Mouse (Mus musculus) CH12.LX (cell line): ENCODE results near the gene Grin1. TPM values are rescaled to one million over a fixed set of nuclear protein-coding genes. Genes with fewer than 3 reads are reported as not detected.

ENCODE experiments used
- DNase-seq: peaks from one replicate; pipeline ENCODE4 v3.0.0-alpha.2; 2013; ENCODE audit errors: extremely low read depth
- H3K27ac ChIP-seq: 2 replicates; pipeline ENCODE4 v1.5.1; 2012; ENCODE audit warnings: low read depth, mild to moderate bottlenecking, control low read depth, moderate library complexity; ENCODE audit not compliant: insufficient read depth
- H3K27me3 ChIP-seq: replicated peaks from 2 replicates; pipeline ENCODE3; 2012; ENCODE audit warnings: inconsistent platforms
- H3K36me3 ChIP-seq, 2 experiments: replicated peaks in 1 of 2; 2 replicates each; pipeline versions ENCODE3 to v1.6.1; 2012; ENCODE audit warnings: inconsistent platforms in 1 of 2, low read length in 1 of 2, mild to moderate bottlenecking in 1 of 2, mixed read lengths in 1 of 2, moderate library complexity in 1 of 2; ENCODE audit not compliant: control insufficient read depth in 1 of 2, insufficient read depth in 1 of 2
- H3K4me1 ChIP-seq, 2 experiments: 2 replicates each; pipeline ENCODE4 v1.6.1; 2012; ENCODE audit warnings: inconsistent platforms in 1 of 2, moderate library complexity in 1 of 2; ENCODE audit not compliant: insufficient read depth in 2 of 2, control insufficient read depth in 1 of 2
- H3K4me2 ChIP-seq: 2 replicates; pipeline ENCODE4 v1.6.1; 2012; ENCODE audit warnings: low read depth, mild to moderate bottlenecking, control low read depth; ENCODE audit not compliant: poor library complexity, insufficient read depth, severe bottlenecking
- H3K4me3 ChIP-seq, 3 experiments: fragments of 150-350 bp in 1 of 3; sonication (generic) in 1 of 3; replicated peaks in 1 of 3; 2 replicates each; pipeline versions ENCODE3 to v1.5.1; 2011 to 2012; ENCODE audit warnings: low read depth in 2 of 3, low read length in 2 of 3, mild to moderate bottlenecking in 2 of 3, moderate library complexity in 2 of 3, control low read depth in 1 of 3, improper control_type of control experiment in 1 of 3, inconsistent platforms in 1 of 3, mixed read lengths in 1 of 3; ENCODE audit not compliant: poor library complexity in 1 of 3
- H3K79me2 ChIP-seq: replicated peaks from 2 replicates; pipeline ENCODE4 v1.6.1; 2012; ENCODE audit warnings: mild to moderate bottlenecking, moderate library complexity; ENCODE audit not compliant: control insufficient read depth, poor library complexity, insufficient read depth, severe bottlenecking; ENCODE audit errors: extremely low read depth
- H3K9ac ChIP-seq: 2 replicates; pipeline ENCODE4 v1.6.1; 2012; ENCODE audit warnings: low read depth, mild to moderate bottlenecking, control low read depth, moderate library complexity; ENCODE audit not compliant: insufficient read depth
- H3K9me3 ChIP-seq: replicated peaks from 2 replicates; pipeline ENCODE3; 2012; ENCODE audit warnings: low read length, inconsistent platforms, mixed read lengths
- BHLHE40 ChIP-seq: IDR thresholded peaks from 2 replicates; pipeline ENCODE4 v1.6.1; 2011; ENCODE audit warnings: mild to moderate bottlenecking, low read depth, low read length, improper control_type of control experiment
- CHD1 ChIP-seq: IDR thresholded peaks from 2 replicates; pipeline ENCODE4 v1.6.1; 2012; ENCODE audit warnings: low read depth, low read length, improper control_type of control experiment, inconsistent platforms
- CHD2 ChIP-seq: IDR thresholded peaks from 2 replicates; pipeline ENCODE4 v1.6.1; 2011; ENCODE audit warnings: low read length, improper control_type of control experiment
- CTCF ChIP-seq, 2 experiments: IDR thresholded peaks in 1 of 2; conservative IDR thresholded peaks in 1 of 2; 2 replicates each; pipeline ENCODE4 v1.5.1; 2011 to 2012; ENCODE audit warnings: low read depth in 2 of 2, low read length in 2 of 2, improper control_type of control experiment in 1 of 2, inconsistent platforms in 1 of 2, mild to moderate bottlenecking in 1 of 2, moderate library complexity in 1 of 2
- E2F4 ChIP-seq: IDR thresholded peaks from 2 replicates; pipeline ENCODE4 v1.6.1; 2011; ENCODE audit warnings: low read depth, low read length, improper control_type of control experiment; ENCODE audit not compliant: insufficient replicate concordance
- ELF1 ChIP-seq: IDR thresholded peaks from 2 replicates; pipeline ENCODE4 v1.6.1; 2014; ENCODE audit warnings: low read depth, mild to moderate bottlenecking, inconsistent platforms, low read length, improper control_type of control experiment
- EP300 ChIP-seq: IDR thresholded peaks from 2 replicates; pipeline ENCODE4 v1.6.1; 2011; ENCODE audit warnings: low read length, improper control_type of control experiment
- ETS1 ChIP-seq: conservative IDR thresholded peaks from 2 replicates; pipeline ENCODE4 v1.6.1; 2012; ENCODE audit warnings: low read depth, mild to moderate bottlenecking, inconsistent platforms, low read length, improper control_type of control experiment, moderate library complexity
- GABPA ChIP-seq: IDR thresholded peaks from 2 replicates; pipeline ENCODE4 v1.6.1; 2012; ENCODE audit warnings: low read depth, low read length, improper control_type of control experiment, inconsistent platforms; ENCODE audit not compliant: insufficient replicate concordance
- HCFC1 ChIP-seq: IDR thresholded peaks from 2 replicates; pipeline ENCODE4 v1.6.1; 2012; ENCODE audit warnings: low read depth, mild to moderate bottlenecking, inconsistent platforms, low read length, improper control_type of control experiment
- IRF4 ChIP-seq: IDR thresholded peaks from 2 replicates; pipeline ENCODE4 v1.6.1; 2014; ENCODE audit warnings: low read depth, mild to moderate bottlenecking, inconsistent platforms, low read length, improper control_type of control experiment
- JUN ChIP-seq: IDR thresholded peaks from 2 replicates; pipeline ENCODE4 v1.6.1; 2011; ENCODE audit warnings: low read depth, mild to moderate bottlenecking, low read length, improper control_type of control experiment, moderate library complexity; ENCODE audit not compliant: insufficient read depth
- MAFK ChIP-seq: IDR thresholded peaks from 2 replicates; pipeline ENCODE4 v1.6.1; 2011; ENCODE audit warnings: low read length, improper control_type of control experiment; ENCODE audit not compliant: insufficient replicate concordance
- MAX ChIP-seq: IDR thresholded peaks from 2 replicates; pipeline ENCODE4 v1.6.1; 2011; ENCODE audit warnings: low read length, improper control_type of control experiment
- MAZ ChIP-seq: IDR thresholded peaks from 2 replicates; pipeline ENCODE4 v1.6.1; 2012; ENCODE audit warnings: low read depth, mild to moderate bottlenecking, inconsistent platforms, low read length, improper control_type of control experiment, moderate library complexity
- MEF2A ChIP-seq: IDR thresholded peaks from 2 replicates; pipeline ENCODE4 v1.6.1; 2014; ENCODE audit warnings: low read depth, mild to moderate bottlenecking, inconsistent platforms, low read length, improper control_type of control experiment, borderline replicate concordance
- MXI1 ChIP-seq: IDR thresholded peaks from 2 replicates; pipeline ENCODE4 v1.6.1; 2011; ENCODE audit warnings: mild to moderate bottlenecking, low read depth, low read length, improper control_type of control experiment
- MYC ChIP-seq: IDR thresholded peaks from 2 replicates; pipeline ENCODE4 v1.6.1; 2011; ENCODE audit warnings: low read depth, mild to moderate bottlenecking, improper control_type of control experiment, low read length
- NELFE ChIP-seq: IDR thresholded peaks from 2 replicates; pipeline ENCODE4 v1.6.1; 2011; ENCODE audit warnings: low read depth, low read length, improper control_type of control experiment
- NRF1 ChIP-seq: IDR thresholded peaks from 2 replicates; pipeline ENCODE4 v1.6.1; 2014; ENCODE audit warnings: low read depth, mild to moderate bottlenecking, inconsistent platforms, low read length, improper control_type of control experiment, moderate library complexity
- PAX5 ChIP-seq: IDR thresholded peaks from 2 replicates; pipeline ENCODE4 v1.6.1; 2012; ENCODE audit warnings: low read length, inconsistent platforms, mixed read lengths
- POLR2A ChIP-seq: IDR thresholded peaks from 2 replicates; pipeline ENCODE4 v1.6.1; 2011; ENCODE audit warnings: low read depth, mild to moderate bottlenecking, improper control_type of control experiment, low read length
- POLR2AphosphoS2 ChIP-seq: IDR thresholded peaks from 2 replicates; pipeline ENCODE4 v1.6.1; 2011; ENCODE audit warnings: low read depth, low read length, improper control_type of control experiment
- RAD21 ChIP-seq: IDR thresholded peaks from 2 replicates; pipeline ENCODE4 v1.6.1; 2011; ENCODE audit warnings: low read depth, mild to moderate bottlenecking, low read length, improper control_type of control experiment, moderate library complexity
- RCOR1 ChIP-seq: conservative IDR thresholded peaks from 2 replicates; pipeline ENCODE4 v1.6.1; 2012; ENCODE audit warnings: low read depth, mild to moderate bottlenecking, inconsistent platforms, low read length, improper control_type of control experiment
- SIN3A ChIP-seq: IDR thresholded peaks from 2 replicates; pipeline ENCODE4 v1.6.1; 2012; ENCODE audit warnings: low read length, improper control_type of control experiment, inconsistent platforms
- SMC3 ChIP-seq: IDR thresholded peaks from 2 replicates; pipeline ENCODE4 v1.6.1; 2011; ENCODE audit warnings: low read depth, low read length, improper control_type of control experiment
- TBP ChIP-seq: conservative IDR thresholded peaks from 2 replicates; pipeline ENCODE4 v1.6.1; 2011; ENCODE audit warnings: low read depth, low read length, improper control_type of control experiment
- TCF12 ChIP-seq: IDR thresholded peaks from 2 replicates; pipeline ENCODE4 v1.6.1; 2014; ENCODE audit warnings: low read depth, mild to moderate bottlenecking, inconsistent platforms, low read length, improper control_type of control experiment
- UBTF ChIP-seq: IDR thresholded peaks from 2 replicates; pipeline ENCODE4 v1.6.1; 2012; ENCODE audit warnings: low read depth, mild to moderate bottlenecking, inconsistent platforms, low read length, improper control_type of control experiment, moderate library complexity
- USF1 ChIP-seq: IDR thresholded peaks from 2 replicates; pipeline ENCODE4 v1.6.1; 2014; ENCODE audit warnings: low read depth, mild to moderate bottlenecking, inconsistent platforms, low read length, improper control_type of control experiment
- USF2 ChIP-seq: conservative IDR thresholded peaks from 2 replicates; pipeline ENCODE4 v1.6.1; 2011; ENCODE audit warnings: low read depth, low read length, improper control_type of control experiment
- ZKSCAN1 ChIP-seq: IDR thresholded peaks from 2 replicates; pipeline ENCODE4 v1.6.1; 2012; ENCODE audit warnings: low read depth, inconsistent platforms, low read length, improper control_type of control experiment, borderline replicate concordance
- ZMIZ1 ChIP-seq: IDR thresholded peaks from 2 replicates; pipeline ENCODE4 v1.6.1; 2012; ENCODE audit warnings: low read depth, mild to moderate bottlenecking, inconsistent platforms, low read length, improper control_type of control experiment
- ZNF384 ChIP-seq: IDR thresholded peaks from 2 replicates; pipeline ENCODE4 v1.6.1; 2012; ENCODE audit warnings: low read depth, low read length, improper control_type of control experiment, inconsistent platforms
- dilution Hi-C: fragments of 300-500 bp; cut with MboI; formaldehyde crosslinking; loops from 2 replicates; pipeline ENCODE4 v1.14.3; 2020; ENCODE audit warnings: low sequenced_read_pairs; ENCODE audit not compliant: extremely low pct_unique_long_range_greater_than_20kb, extremely low pct_ligation_motif_present
- in situ Hi-C: fragments of 300-500 bp; cut with MboI; formaldehyde crosslinking; loops from 3 replicates; pipeline ENCODE4 v1.14.3; 2019; ENCODE audit warnings: low sequenced_read_pairs, low pct_ligation_motif_present, low pct_unique_long_range_greater_than_20kb, mixed read lengths
- polyA plus RNA-seq: library from polyadenylated mRNA; unstranded; fragments of >175 nt; gene quantifications from 2 replicates; pipeline ENCODE4 v1.2.1, GENCODE M21; 2012; ENCODE audit warnings: low read depth; ENCODE audit not compliant: insufficient read length
- total RNA-seq, 2 experiments: library from RNA; depleted of rRNA; stranded (reverse); fragments of 300-350 nt in 1 of 2; fragments of >200 nt in 1 of 2; gene quantifications; 2 replicates each; pipeline ENCODE4 v1.2.3; 2012 to 2014

Gene Grin1
- total and polyA plus RNA-seq, 3 experiments: 0.06 to 0.36 (median 0.17) TPM

GRCm38 (mm10) chr2:25262291-25262767 lies 56.7 kb downstream of the Grin1 start, which contains the start of gene Tprn:
TSS of gene Tprn (plus strand) at chr2:25262618.
- no peaks in the 10 kb centered on the region for H3K27me3 ChIP-seq
- dilution Hi-C loops (no loop called here), in situ Hi-C loops (no loop called here)
- no peak for TF ChIP-seq MAFK
- no peak for TF ChIP-seq ZKSCAN1
- no peak for TF ChIP-seq MAZ
- no peak for TF ChIP-seq EP300
- peak; percentile 97 for TF ChIP-seq ELF1
- no peak for TF ChIP-seq SMC3
- peak; percentile 77 for TF ChIP-seq NELFE
- TF ChIP-seq RCOR1: no peak
- TF ChIP-seq RAD21: no peak
- TF ChIP-seq TBP: peak; percentile 63; the same call in 1 of the 2 replicates
- no peak for TF ChIP-seq POLR2AphosphoS2
- TF ChIP-seq NRF1: peak; percentile 79
- TF ChIP-seq IRF4: no peak
- TF ChIP-seq USF2: no peak
- TF ChIP-seq MAX: no peak
- TF ChIP-seq POLR2A: peak; percentile 93
- TF ChIP-seq GABPA: no peak
- peak; percentile 69; the same call in 1 of the 2 replicates for TF ChIP-seq UBTF
- TF ChIP-seq BHLHE40: no peak
- peak; percentile 51; the same call in 1 of the 2 replicates for TF ChIP-seq TCF12
- no peak for TF ChIP-seq MYC
- TF ChIP-seq CHD2: peak; percentile 91
- no peak for TF ChIP-seq CHD1
- no peak for TF ChIP-seq ETS1
- TF ChIP-seq USF1: no peak
- TF ChIP-seq ZNF384: no peak
- TF ChIP-seq HCFC1: peak; percentile 74
- TF ChIP-seq ZMIZ1: peak; percentile 67
- no peak for TF ChIP-seq E2F4
- peak; percentile 89 for TF ChIP-seq MXI1
- TF ChIP-seq MEF2A: no peak
- no peak for TF ChIP-seq JUN
- TF ChIP-seq CTCF (conservative IDR thresholded peaks at IDR 0.05 in 1 of 2, IDR thresholded peaks at IDR 0.05 in 1 of 2; ENCODE audit: low read depth in 2 of 2, low read length in 2 of 2): no peak
- peak; percentile 80 for TF ChIP-seq SIN3A
- no peak for TF ChIP-seq PAX5
- DNase-seq: peak; percentile 98
- peaks cover 0 to 4% of the 10 kb centered on the region in 2 experiments for H3K36me3 ChIP-seq
- peaks cover 20 to 46% of the 10 kb centered on the region in 2 experiments for H3K4me1 ChIP-seq
- peak within 1 kb of the TSS; percentile 72 for H3K9ac ChIP-seq
- peak within 1 kb of the TSS; percentile 8; the same call in 1 of the 2 replicates for H3K27ac ChIP-seq
- H3K4me3 ChIP-seq: peak within 1 kb of the TSS; percentile 80 to 86 (median 83)
- no peaks in the 10 kb centered on the region for H3K9me3 ChIP-seq
- peaks cover 5% of the 10 kb centered on the region; the same call in 1 of the 2 replicates for H3K79me2 ChIP-seq
- peak within 1 kb of the TSS; percentile 57 for H3K4me2 ChIP-seq
